Mouse (Mus musculus) gonadal fat pad, adult 2 months (tissue): Measurements from ENCODE around the gene Lrrn4. TPM values are rescaled to one million over a fixed set of nuclear protein-coding genes. Genes with fewer than 3 reads are reported as not detected.

Experiments used
- DNase-seq: peaks from one replicate; pipeline ENCODE4 v3.0.0-alpha.2; 2012; ENCODE audit warnings: low read depth
- polyA plus RNA-seq: library from polyadenylated mRNA; depleted of rRNA; stranded (reverse); fragments of >200 nt; gene quantifications from 2 replicates; pipeline ENCODE4 v1.2.3, GENCODE M21; 2012; rRNA removed

Gene Lrrn4
- polyA plus RNA-seq = 13.3 and 14.0 TPM in 2 replicates

DNA sequence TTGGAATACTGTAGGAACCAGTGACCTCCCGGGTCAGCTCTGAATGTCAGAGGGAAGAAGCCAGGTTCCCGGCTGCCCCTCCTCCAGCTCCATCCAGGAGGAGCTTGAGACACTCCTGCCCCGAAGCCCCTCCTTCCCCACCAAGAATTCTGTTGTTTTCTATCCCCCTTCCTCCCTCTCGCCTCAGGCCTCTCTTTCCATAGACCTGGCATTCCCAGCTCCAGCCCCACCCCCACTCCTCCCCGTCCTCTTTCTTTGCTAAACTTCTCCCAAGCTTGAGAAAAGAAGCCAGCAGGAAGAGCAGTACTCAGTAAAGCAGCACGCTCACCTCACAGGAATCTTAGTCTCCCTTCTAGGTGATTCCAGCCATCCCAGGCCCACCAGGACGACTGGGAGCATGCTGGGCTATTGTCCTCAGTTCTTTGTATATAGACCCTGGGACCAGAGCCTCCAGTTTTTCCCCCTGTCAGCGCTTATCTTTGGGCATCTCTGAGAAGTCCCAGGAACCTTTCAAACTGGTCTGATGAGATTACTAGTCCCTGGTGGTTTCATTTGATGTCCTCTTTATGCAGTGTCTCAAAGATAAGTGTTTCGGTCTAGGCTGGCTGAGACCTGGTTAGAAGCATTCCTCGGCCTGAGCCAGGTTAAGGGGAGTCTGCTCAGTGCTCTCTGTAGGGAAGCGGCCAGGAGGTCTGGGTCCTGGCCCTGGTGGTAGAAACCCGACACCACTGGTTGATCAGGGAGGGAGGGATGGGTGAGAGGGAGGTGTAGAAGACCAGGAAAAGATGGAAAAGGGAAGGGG, at the start of gene Lrrn4:
Gene Lrrn4 (minus strand): TSS at position 48 of the 802 bp plus-strand sequence.
- DNase-seq = no peak

DNA sequence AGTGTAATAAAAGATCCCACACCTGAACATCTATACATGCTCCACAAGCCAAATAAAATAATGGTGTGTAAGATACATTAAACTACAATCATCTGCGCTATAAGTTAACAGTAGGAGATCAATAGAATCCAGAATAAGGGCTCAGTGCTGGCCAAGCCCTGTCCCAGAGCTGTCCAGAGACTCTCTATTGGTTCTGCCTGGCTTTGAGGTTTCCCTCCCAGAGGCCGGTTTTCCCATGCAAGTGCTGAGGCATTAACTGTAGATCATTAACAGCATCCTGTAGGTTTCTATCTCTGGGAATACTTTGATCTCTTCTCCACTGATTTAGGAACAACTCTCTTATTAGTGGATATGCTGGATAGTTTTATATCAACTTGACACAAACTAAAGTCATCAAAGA, 48.3 kb upstream of the Lrrn4 start:
- no peak for DNase-seq

DNA sequence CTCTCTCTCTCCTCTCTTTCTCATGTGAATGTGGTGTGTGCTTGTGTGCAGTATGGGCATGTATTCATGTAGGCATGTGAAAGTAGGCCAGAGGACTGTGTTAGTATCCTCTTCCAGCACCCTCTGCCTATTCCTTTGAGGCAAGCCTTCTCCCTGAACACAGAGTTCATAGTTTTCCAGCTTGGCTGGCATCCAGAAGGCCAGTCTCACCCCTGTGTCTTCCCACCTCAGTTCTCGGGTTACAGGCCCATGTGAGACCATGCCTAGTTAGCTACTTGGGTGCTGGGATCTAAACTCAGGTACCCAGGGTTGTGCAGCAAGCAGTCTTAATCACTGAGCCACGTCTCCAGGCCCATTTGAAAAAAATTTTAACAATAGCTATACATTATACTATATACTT, 47.2 kb upstream of the Lrrn4 start:
- DNase-seq = no peak

DNA sequence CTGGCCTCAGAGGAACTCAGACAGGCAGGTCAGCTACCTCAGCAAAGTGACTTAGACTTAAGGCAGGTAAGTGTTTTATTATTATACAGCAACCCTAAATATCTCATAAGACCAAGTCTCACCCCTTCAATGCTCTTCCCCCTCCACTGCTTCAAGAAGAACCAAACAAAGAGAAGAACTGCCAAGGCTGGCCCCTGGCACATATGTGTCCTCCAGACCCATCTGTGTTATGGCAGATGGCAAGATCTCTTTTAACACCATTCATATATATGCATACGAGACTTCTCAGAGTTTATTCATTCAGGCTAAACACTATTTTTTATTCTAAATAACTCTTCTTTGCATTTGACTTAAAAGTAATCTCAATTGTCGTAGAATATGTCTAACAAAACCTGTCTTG, 46.6 kb upstream of the Lrrn4 start:
- DNase-seq = no peak

DNA sequence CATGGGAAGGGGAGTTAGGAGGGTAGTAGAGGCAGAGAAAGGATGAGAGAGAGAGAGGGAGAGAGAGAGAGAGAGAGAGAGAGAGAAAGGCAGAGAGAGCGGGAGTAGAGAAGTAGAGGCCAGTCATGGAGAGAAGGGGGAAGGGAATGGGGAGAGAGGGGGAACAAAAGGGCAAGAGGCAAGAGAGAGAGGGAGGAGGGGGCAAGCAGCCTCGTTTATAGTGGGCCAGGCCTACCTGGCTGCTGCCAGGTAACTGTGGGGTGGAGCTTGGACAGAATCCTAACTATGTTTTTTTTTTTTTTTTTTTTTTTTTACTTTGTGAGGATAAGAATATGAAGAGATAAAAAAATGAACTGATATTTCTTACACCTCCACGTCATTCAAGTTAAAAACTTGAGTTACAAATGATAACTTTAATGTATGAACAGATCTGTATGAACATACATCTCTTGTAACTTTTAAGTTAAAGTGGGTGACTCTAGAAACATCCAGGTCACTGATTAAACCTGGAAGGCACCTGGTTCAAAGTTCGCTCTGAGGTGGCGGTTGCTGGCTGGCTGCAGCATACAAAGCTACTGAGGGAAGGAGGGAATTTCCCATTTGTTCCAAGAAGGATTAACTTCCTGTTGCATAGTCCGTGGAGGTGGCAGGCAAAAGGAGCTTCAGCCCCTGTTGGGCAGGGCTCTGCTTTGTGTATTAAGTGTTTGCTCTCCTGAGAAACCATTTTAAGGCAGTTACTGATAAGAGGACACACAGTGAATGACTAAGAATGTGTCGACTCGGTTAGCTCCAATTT, 42.8 kb upstream of the Lrrn4 start:
- DNase-seq = no peak

DNA sequence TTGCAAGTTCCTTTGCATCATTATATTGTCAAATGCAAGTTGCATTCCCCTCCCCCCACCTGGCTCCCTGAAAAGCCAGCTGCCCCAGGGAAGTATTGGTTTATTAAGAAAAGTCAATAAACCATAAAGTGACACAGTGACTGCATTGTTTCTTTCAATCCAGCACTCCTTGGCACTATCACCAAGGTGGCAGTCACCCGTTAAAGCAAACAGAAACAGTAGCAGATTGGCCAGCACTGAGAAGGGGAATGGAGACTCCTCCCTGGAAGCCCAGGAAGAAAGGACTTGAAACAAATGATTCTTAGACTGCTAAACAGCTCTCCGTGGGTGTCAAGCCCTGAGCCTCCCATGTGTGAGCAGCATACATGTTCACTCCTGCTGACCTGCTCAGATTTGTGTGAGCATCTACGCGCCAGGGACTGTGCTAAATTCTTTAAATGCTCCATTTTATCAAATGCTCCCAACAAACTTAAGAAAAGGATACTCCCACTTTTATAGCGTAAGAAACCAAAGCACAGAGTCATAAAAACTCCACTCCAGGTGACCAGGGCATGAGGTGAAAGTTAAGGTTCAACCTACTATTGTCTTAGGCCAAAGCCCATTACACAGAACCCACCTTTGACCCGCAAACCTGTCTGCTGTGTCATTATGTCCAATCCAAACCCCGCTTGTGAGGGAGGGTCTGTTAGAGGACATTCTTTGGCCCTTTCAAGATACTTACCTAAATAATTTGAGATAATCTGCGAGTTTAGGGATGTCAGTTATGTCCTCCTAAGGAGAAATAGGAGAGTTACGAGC, 41.6 kb upstream of the Lrrn4 start:
- DNase-seq = no peak

DNA sequence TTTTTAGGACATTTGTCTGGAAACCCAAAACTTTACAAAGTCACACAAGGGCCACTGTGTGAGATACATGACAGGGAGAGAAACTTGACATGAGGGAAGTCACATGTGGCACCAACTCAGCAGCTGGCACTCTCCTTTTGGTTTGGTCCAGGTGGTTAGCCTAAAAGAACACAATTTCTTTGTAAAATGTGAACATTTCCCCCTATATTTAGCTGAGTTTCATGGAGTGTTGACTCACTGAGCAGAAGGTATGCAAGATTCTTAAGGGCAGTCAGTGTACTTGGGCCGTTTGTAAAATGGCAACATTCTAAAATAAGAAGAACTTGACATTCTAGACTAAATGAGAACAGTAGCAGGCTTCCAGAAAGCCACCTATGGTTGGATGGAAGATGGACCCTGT, 34.1 kb upstream of the Lrrn4 start:
- no peak for DNase-seq

DNA sequence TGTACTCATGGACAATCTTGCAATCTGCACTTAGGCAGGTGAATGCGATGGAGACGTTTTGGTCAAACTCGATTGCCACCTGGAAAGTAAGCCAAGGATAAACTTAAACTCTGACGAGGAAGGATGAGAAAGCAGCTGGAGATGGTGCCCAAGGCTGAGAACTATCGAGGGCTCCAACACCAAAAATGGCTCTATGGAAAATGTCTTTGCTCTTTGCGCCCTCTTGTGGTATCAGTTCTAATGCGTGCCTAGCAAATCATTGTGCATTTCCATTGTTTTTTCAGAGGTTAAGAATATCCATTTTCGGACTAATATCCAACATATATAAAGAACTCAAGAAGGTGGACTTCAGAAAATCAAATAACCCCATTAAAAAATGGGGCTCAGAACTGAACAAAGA, 26.1 kb upstream of the Lrrn4 start:
- no peak for DNase-seq

DNA sequence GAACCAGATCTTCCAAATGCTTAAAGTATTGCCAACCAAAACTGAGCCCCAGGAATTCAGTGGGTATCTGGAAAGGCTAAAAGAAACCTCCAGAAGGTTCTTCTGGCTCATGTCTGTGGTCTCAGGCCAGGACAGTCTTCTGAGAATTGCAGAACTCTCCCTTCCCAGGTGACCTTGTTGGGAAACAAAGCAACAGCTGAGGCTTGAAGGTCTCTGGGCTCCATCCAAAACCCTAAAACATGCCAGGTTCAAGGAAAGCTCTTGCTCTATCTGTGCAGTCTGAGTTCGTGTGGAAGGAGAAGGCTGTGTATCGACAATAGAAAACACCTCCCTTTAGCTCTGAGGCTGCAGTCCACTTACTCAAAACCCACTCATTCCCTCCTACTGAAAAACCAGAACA, 24.3 kb upstream of the Lrrn4 start:
- DNase-seq = no peak

DNA sequence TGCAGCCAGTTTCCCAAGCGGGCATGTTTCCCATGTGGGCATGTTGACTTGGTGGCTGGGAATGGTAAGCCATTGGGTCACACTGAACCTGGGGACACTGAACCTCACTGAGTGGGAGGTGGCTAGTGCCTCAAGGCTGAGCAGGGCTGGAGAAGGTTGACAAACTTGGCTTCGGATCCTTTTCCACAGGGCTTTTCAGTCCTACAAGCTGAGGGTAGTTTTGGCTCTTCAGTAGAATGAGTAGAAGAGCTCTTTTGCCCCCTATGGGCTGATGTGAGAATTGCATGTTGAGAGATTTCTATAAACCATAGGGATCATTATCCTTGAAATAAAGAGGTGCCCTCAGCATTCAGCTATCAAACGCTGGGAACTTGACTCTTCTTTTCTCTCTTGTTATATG, 22.8 kb upstream of the Lrrn4 start:
- no peak for DNase-seq

DNA sequence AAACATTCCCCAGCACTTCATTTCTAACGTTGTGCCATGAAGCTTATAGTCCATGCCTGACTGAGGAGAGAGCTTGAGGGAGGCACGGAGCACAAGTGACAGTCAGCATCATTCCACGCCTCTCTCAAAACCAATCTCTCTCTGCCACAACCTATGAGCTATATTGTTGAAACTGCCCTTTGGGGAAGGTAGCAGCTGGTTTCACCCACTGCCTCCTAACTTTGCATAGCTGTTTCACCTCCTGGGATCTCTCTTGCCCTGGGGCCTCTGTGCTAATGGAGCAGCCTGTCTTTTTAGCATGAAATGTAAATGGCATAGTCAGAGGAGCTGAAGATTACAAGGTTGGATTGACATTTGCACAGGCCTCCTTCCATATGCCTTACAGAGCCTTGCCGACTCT, 21.4 kb upstream of the Lrrn4 start:
- no peak for DNase-seq

DNA sequence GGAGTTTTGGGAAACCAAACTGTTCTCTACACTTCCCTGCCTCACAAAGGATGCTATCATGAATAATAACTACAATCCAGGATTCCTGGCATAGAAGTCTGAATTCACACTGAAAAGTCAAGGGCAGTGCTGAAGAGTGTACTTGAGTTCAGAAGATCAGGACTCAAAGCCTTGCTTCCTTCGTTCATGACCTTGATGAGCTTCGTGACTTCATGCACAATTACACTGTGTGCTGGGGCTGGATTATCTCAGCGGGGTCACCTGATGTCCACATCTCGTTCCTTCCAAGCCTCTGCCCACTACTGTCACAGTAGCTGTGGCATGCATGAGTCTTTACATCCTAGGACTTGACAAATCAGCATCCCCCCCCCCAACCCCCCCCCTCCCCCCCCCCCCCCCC, 20.9 kb upstream of the Lrrn4 start:
- DNase-seq = no peak

DNA sequence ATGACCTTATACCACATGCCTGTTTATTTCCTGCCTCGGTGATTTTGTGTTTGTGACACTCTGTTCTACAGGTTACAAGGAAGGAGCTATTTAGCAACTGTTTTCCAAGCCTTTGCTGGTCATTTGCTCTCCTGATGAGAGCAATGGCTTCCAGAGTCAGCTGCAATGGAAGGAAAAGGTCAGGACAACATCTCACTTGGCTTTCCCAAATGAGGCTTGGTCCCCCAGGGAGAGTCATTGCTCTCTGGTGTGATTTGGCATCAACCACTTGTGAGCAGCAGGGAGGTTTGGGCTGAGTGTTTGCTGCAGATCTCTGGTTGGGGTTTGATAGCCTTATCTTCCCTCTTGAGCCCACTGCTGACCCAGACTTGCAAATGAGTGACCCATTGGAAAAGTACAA, 19.9 kb upstream of the Lrrn4 start:
- no peak for DNase-seq

DNA sequence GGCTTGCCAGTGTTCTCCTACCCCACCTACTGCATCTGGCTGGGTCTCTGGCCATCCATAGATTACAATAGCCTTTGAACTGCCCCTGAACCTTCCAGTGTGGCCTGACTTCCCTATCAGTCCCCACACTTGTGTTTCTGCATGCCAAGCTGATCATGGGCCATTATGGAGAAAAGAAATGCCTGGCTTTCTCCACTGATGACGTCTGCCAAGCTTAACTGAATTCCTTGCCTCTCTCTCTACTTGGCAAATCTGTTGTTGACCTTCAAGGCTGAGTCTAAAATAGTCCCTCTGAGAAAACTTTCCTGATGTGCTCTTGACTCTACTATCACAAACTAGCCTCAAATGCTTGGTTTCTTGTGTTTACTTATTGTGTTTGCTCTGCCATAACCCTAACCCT, 17.5 kb upstream of the Lrrn4 start:
- no peak for DNase-seq

DNA sequence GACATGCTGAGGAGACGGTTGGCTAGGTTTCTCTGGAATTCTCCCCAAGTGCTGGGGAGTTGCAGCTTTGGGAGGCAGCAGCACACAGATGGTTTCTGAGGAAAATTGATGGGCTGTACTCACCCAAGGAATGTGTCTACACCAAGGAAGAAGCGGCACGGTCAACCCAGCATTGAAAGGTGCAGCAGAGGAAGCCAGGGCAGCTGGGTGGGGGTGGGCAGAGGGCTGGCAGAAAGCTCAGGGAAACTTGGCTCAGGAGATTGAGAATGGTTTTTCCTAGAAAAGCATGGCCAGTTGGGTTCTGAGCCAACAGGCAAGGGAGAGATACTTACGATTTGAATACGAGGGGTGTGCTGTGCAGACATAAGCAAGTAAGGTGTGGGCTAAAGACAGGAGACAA, 13.1 kb upstream of the Lrrn4 start:
- DNase-seq = no peak

DNA sequence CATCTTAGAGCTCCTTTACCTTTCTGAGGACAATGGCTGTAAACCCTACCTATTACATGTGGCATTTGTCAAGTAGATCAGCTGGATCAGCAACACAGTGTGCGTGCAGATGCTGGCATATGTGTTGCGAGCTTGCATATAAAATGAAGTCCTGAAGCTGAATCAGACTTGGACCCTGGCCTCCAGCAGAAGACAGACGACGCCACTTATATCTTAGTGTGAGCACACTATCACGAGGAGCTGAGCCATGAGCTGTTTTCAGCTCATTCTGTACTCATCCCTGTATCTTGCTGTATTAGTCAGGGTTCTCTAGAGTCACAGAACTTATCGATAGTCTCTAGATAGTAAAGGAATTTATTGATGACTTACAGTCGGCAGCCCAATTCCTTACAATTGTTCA, 4.6 kb upstream of the Lrrn4 start:
- DNase-seq = no peak

DNA sequence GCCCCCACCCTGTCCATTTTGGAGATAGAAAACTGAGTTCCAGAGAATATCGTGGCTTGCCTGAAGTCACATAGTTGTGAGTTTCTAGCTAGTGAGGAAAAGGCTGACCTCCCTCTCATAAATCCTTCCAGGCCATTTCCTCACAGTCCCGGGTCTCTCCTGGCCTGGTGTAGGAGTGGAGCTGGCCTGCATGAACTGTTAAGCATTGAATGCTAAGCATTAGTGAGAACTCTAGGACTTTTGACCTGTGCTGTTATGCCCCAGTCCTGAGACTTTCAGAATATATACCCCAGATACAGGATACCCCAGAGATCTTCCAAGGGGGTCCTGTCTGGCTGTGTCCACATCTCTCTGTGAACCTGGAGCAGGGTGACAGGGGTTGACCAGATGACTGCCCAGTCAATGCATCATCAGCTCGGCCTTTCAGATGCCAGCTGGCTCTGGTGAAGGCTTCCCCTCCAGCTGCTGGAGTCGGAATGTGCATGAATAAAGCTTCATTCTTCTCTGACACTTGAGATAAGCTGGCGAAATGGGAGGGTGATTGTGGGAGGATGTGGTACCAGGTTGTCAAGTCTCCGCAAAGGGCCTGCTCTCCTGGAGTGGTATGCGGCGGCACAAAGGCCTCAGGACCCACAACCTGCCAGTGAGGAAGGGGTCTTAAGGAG, 3.7 kb upstream of the Lrrn4 start:
- no peak for DNase-seq

DNA sequence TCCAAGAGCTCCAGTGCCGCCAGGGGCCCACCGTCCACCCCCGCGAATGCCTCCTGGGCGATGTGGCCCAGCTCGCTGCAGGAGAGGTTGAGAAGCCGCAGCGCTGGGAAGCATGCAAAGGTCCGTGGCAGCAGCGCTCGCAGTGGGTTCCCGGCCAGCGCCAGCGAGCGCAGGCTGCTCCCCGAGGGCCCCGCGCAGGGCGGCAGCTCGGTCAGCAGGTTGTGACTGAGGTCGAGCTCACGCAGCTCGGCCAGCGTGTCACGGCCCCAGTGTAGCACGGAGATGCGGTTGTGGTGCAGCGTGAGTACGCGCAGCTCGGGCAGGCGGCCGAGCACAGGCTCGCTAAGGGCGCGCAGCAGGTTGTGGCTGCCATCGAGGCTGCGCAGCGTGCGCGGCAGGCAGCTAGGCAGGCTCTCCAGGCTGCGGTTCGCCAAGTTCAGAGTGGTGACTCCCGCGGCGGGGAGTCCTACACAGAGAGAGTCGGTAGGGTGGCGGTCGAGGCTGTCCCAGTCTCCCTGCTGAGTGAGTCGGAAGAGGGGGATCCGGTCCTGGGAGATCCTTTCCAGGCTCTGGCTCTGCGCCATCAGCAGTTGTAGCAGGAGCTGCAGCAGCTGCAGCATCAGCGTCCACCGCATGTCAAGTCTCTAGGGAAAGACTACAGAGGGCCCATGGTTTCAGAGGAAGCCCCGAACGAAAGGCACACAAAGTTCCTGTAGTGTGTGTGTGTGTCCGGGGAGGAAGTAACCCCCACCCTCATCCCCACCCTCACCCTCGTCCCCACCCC, 1.2 kb downstream of the Lrrn4 start:
- DNase-seq = no peak

DNA sequence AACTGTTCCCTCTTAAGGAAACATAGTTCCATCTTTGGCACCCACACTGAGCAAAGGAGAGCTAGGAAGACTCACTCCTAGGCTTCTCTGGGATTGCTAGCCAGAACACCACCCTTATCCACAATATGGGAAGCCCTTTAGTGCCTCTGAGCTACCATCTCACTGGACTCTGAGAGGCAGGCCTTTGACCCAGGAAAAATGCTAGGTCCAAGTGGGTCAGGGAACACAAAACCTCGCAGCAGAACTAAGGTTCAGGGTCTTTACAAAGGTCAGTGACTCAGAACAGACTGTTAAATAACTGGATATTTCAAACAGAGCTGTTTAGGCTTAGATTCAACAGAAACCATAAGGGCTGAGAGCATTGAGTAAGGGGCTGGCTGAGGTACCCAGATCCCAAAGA, 3.7 kb downstream of the Lrrn4 start:
- no peak for DNase-seq

DNA sequence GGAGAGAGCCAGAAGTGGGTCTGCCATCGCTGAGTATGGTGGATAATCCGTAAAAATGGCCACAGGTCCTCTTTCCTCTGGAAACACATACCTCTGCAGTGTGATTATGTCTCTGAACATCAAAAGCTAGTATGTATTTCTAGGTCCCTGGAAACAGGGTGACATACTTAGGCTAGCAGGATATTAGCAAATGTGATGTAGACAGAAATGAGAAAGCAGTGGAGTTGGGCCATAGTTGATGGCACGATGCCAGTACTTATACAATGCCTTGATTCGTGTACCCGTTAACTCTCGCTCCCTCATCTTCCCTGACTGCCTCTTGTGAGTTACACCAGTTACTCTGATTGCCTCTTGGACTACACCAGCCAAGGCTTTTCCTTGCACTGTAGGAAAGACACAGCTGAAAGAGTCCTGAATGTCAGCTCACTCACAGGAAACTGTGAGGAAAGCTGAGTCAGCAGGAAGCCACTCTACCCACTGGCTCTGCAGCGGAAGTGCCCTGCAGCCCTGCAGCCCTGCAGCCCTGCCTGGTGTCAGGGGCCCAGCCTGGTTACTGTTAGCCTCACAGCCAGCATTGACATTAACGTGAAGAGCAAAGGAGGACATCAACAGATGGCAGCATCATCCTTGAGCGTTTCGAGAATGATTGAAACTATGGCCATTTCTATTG, 6.9 kb downstream of the Lrrn4 start:
- DNase-seq = no peak

DNA sequence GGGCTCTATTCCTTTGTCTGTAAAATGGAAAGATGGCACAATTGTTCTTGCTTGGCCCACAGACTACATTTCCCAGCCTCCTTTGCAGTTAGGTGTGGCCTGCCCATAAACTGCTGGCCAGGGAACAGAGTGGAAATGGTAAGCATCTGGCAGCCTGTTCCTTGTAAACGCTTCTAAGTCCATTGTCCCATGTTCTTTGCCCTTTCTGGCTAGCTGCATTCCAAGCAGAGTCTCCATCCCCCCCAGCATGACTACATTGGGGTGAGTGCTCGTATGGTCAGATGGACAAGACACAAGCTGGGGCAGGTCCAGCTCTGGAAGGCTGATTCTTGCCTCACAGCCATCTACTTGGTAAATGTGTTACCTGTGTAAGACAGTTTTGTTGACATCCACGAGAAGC, 9.0 kb downstream of the Lrrn4 start:
- no peak for DNase-seq
